Mouse (Mus musculus) limb, embryonic 13.5 days (tissue): Measurements from ENCODE around the gene Zfp644. TPM values are rescaled to one million over a fixed set of nuclear protein-coding genes. Genes with fewer than 3 reads are reported as not detected.

Experiments used
- ATAC-seq: fragments of 200-750 bp; cut with Nextera tagmentation; 2 replicates; pipeline ENCODE4 v1.8.0; 2017; ENCODE audit warnings: low read depth, moderate number of reproducible peaks, moderate TSS enrichment; ENCODE audit not compliant: low FRiP score
- H3K27ac ChIP-seq: fragments of 300-500 bp; sonication (generic); 2 replicates; pipeline ENCODE4 v1.5.1; 2015; ENCODE audit warnings: inconsistent platforms, mild to moderate bottlenecking, moderate library complexity
- H3K27me3 ChIP-seq: fragments of 300-500 bp; sonication (generic); 2 replicates; pipeline ENCODE4 v1.6.1; 2015; ENCODE audit warnings: mild to moderate bottlenecking, inconsistent platforms
- H3K36me3 ChIP-seq: fragments of 300-500 bp; sonication (generic); 2 replicates; pipeline ENCODE4 v1.6.1; 2015; ENCODE audit warnings: inconsistent platforms, mild to moderate bottlenecking, moderate library complexity
- H3K4me1 ChIP-seq: fragments of 300-500 bp; sonication (generic); 2 replicates; pipeline ENCODE4 v1.6.1; 2015; ENCODE audit warnings: inconsistent platforms
- H3K4me2 ChIP-seq: fragments of 300-500 bp; sonication (generic); replicated peaks from 2 replicates; pipeline ENCODE4 v1.6.1; 2015; ENCODE audit warnings: inconsistent platforms, mild to moderate bottlenecking, moderate library complexity
- H3K4me3 ChIP-seq: fragments of 300-500 bp; sonication (generic); 2 replicates; pipeline ENCODE4 v1.5.1; 2015; ENCODE audit warnings: moderate library complexity, mild to moderate bottlenecking, inconsistent platforms
- H3K9ac ChIP-seq: fragments of 300-500 bp; sonication (generic); 2 replicates; pipeline ENCODE4 v1.6.1; 2015; ENCODE audit warnings: mild to moderate bottlenecking, inconsistent platforms
- H3K9me3 ChIP-seq: fragments of 300-500 bp; sonication (generic); 2 replicates; pipeline ENCODE4 v1.6.1; 2016; ENCODE audit warnings: inconsistent platforms
- WGBS: fragments of 180-500 bp; shearing (Covaris S2); methylation state at CpG from one replicate; pipeline ENCODE4 v1.1.7; 2015; 5-methylcytosine and 5-hydroxymethylcytosine counted together
- polyA plus RNA-seq: library from polyadenylated mRNA; unstranded; fragments of >200 nt; fragmentation: Nextera tagmentation; extraction: Ambion mirVana; gene quantifications from 2 replicates; pipeline ENCODE4 v1.2.1, GENCODE M21; 2015

Gene Zfp644
- polyA plus RNA-seq, 1 experiment from 2014 or later: 80.6 TPM

- Histone ChIP-seq H3K36me3 (peaks cover 61% of the 10 kb centered on the region), H3K27ac (no peak overlapping the region), H3K4me2 (no peak overlapping the region), H3K9ac (no peak overlapping the region), H3K4me1 (no peaks in the 10 kb centered on the region), H3K4me3 (no peak overlapping the region), H3K27me3 (no peaks in the 10 kb centered on the region), H3K9me3 (no peaks in the 10 kb centered on the region)
- WGBS: 93% methylated on average over 6 of the region's 6 CpGs
- no peak for ATAC-seq
These were observed 76.6 kb downstream of the Zfp644 start for GRCm38 (mm10) chr5:106620446-106620845.

GRCm38 (mm10) chr5:106615006-106615405, 82.1 kb downstream of the Zfp644 start:
- Histone ChIP-seq H3K4me2 (no peak overlapping the region), H3K9me3 (no peaks in the 10 kb centered on the region), H3K9ac (no peak overlapping the region), H3K36me3 (peaks cover 40% of the 10 kb centered on the region), H3K27ac (no peak overlapping the region), H3K4me1 (no peaks in the 10 kb centered on the region), H3K4me3 (no peak overlapping the region), H3K27me3 (no peaks in the 10 kb centered on the region)
- WGBS: 84% methylated on average over 2 of the region's 2 CpGs
- no peak for ATAC-seq

DNA sequence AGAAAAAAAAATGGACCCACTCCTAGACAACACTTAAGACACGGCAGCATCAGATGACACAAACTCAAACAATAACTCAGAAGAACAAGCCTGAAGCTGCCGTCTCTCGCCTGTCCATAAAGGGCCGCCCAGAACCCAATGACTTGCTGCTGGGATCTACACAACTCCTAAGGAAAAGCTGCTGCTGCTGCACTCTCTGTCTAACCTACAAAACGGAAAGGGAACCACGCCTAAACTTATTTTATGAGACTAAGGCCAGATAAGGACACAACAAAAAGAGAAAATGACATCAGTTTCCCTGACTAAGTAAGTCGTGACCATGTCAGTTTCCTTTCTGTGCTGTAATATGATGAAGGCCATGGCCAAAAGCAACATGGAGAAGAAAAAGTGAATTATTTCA, 82.5 kb downstream of the Zfp644 start:
- Histone ChIP-seq H3K4me3 (no peak overlapping the region), H3K27me3 (no peaks in the 10 kb centered on the region), H3K9me3 (no peaks in the 10 kb centered on the region), H3K9ac (no peak overlapping the region), H3K4me1 (no peaks in the 10 kb centered on the region), H3K4me2 (no peak overlapping the region), H3K36me3 (peaks cover 40% of the 10 kb centered on the region), H3K27ac (no peak overlapping the region)
- 85% methylated on average over 7 of the region's 7 CpGs for WGBS
- no peak for ATAC-seq

- H3K36me3 ChIP-seq: peaks cover 38% of the 10 kb centered on the region
- H3K9me3 ChIP-seq: no peaks in the 10 kb centered on the region
- H3K9ac ChIP-seq: no peak overlapping the region
- no peak overlapping the region for H3K4me3 ChIP-seq
- H3K4me2 ChIP-seq: no peak overlapping the region
- ATAC-seq: no peak
- WGBS: 81% methylated on average over 2 of the region's 2 CpGs
- H3K4me1 ChIP-seq: peaks cover 3% of the 10 kb centered on the region
- H3K27me3 ChIP-seq: no peaks in the 10 kb centered on the region
- H3K27ac ChIP-seq: no peak overlapping the region
These were observed 84.9 kb downstream of the Zfp644 start for GRCm38 (mm10) chr5:106612151-106612550.

DNA sequence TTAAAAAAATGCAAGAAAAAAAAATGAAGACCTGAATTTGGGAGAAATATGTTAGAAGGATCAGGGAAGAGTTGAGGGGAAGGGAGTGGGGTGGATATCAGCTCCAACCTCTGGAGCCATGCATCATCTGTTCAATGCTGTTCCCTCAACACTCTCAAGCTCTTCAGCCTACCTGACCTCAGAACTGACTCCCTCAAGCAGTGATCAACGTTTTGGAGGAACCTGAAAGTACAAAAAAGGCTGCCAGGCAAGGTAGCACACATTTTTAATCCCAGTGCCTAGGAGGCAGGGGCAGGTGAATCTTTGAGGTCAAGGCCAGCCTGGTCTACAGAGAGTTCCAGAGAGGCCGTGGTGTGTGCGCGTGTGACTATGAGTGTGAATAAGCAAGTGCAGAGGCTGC, 88.3 kb downstream of the Zfp644 start, which contains the start of gene Gm17304:
TSS of gene Gm17304 (plus strand) at position 301 of the 400 bp plus-strand sequence.
- Histone ChIP-seq H3K4me1 (peaks cover 11% of the 10 kb centered on the region), H3K4me2 (no peak within 1 kb of the TSS), H3K36me3 (peaks cover 31% of the 10 kb centered on the region), H3K27ac (no peak within 1 kb of the TSS), H3K27me3 (no peaks in the 10 kb centered on the region), H3K4me3 (no peak within 1 kb of the TSS), H3K9me3 (no peaks in the 10 kb centered on the region), H3K9ac (no peak within 1 kb of the TSS)
- no peak for ATAC-seq
- 88% methylated on average over 4 of the region's 4 CpGs for whole genome bisulfite sequencing

DNA sequence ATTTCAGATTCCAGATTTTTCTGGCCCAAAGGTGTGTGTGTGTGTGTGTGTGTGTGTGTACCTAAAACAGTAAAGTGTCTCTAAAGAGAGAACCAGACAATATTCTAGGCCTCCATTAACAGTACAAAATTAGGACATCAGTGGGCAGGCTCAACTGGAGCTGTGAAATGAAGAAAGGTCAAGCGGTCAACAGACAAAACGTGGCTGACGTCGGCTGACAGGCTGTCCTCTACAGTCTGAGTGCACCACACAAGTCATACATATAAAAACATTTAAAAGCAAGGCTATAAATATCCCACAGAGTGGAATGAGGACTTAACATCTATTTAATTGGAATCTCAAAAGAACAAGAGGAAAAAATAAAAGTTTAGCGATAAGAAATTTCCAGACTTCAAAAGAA, 90.0 kb downstream of the Zfp644 start:
- no peak overlapping the region for H3K27ac ChIP-seq

DNA sequence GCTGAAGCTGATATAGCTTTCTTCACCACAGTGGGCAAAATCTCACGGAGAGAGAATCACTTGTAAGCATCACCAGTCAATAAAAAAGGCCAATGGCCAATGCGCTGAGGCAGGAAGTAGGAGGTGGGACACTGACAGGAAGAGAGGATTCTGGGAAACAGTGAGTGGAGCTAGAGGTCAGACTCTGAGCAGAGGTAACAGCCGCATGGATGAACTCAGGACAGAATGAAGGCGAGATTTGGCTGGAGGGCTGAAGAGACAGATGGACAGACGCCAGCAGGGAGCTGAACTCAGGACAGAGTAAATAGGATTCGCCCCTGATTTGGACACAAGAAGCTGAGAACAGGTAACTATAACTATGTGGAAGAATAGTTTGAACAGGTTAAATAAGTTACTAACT, 92.0 kb downstream of the Zfp644 start:
- ATAC-seq: no peak
- no peak overlapping the region for H3K4me3 ChIP-seq
- no peaks in the 10 kb centered on the region for H3K27me3 ChIP-seq
- no peak overlapping the region for H3K4me2 ChIP-seq
- H3K9ac ChIP-seq: no peak overlapping the region
- peaks cover 26% of the 10 kb centered on the region for H3K36me3 ChIP-seq
- H3K27ac ChIP-seq: no peak overlapping the region
- H3K9me3 ChIP-seq: no peaks in the 10 kb centered on the region
- H3K4me1 ChIP-seq: peaks cover 11% of the 10 kb centered on the region
- 87% methylated on average over 6 of the region's 6 CpGs for WGBS

More for the DNA sequence above, 90.0 kb downstream of the Zfp644 start:
- WGBS: 52% methylated on average over 5 of the region's 5 CpGs
- Histone ChIP-seq H3K4me3 (no peak overlapping the region), H3K27me3 (no peaks in the 10 kb centered on the region), H3K9ac (no peak overlapping the region), H3K36me3 (peaks cover 32% of the 10 kb centered on the region), H3K4me1 (peaks cover 11% of the 10 kb centered on the region), H3K4me2 (no peak overlapping the region), H3K9me3 (no peaks in the 10 kb centered on the region)
- no peak; the same call in 1 of the 2 replicates for ATAC-seq

DNA sequence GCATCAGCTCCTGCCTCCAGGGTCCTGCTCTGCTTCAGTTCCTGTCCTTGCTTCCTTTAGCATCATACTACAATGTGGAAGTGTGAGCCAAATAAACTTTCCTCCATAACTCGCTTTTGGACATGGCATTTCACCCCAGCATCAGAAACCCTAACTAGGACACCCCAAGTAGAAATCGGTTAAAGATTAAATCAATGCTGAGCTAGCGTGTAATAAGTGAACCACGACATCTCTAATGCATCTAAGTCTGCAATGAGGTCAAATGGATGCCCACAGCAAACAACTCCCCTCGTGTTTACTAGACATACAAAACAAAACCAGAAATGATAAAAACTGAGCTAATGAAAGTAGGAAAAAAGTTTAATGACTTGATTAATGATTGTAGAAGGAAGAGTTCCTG, 92.7 kb downstream of the Zfp644 start:
- Histone ChIP-seq H3K9me3 (no peaks in the 10 kb centered on the region), H3K36me3 (peaks cover 26% of the 10 kb centered on the region), H3K9ac (no peak overlapping the region), H3K4me1 (peaks cover 11% of the 10 kb centered on the region), H3K4me3 (no peak overlapping the region), H3K4me2 (no peak overlapping the region), H3K27ac (no peak overlapping the region), H3K27me3 (no peaks in the 10 kb centered on the region)
- ATAC-seq: no peak
- WGBS: 89% methylated on average over 5 of the region's 5 CpGs

DNA sequence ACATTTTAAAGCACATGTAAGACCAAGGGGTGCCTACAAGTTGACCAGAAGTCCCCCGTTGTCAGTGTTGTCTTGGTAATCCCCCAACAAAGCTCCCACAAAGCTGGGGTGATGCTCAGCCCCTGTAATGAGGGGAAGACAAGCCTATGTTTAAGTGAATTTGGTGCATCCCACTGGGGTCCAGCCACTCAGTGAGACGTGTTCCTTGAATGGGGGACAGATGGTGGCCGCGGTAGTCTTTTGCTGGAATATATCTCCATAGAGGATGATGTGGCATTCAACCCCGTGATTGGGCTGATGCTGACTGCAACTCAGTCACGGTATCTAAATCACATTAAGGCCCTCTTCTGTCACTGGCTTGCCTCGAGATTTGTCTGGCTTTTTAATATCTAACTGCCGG, 97.6 kb downstream of the Zfp644 start:
- H3K9me3 ChIP-seq: no peaks in the 10 kb centered on the region
- ATAC-seq: no peak
- no peak overlapping the region for H3K9ac ChIP-seq
- H3K4me2 ChIP-seq: no peak overlapping the region
- no peak overlapping the region for H3K4me3 ChIP-seq
- H3K27me3 ChIP-seq: no peaks in the 10 kb centered on the region
- no peaks in the 10 kb centered on the region for H3K4me1 ChIP-seq
- H3K27ac ChIP-seq: no peak overlapping the region
- peaks cover 22% of the 10 kb centered on the region for H3K36me3 ChIP-seq
- 85% methylated on average over 8 of the region's 8 CpGs for WGBS

- ATAC-seq: no peak
- no peaks in the 10 kb centered on the region for H3K9me3 ChIP-seq
- H3K27me3 ChIP-seq: no peaks in the 10 kb centered on the region
- no peak overlapping the region for H3K4me3 ChIP-seq
- H3K4me2 ChIP-seq: no peak overlapping the region
- 89% methylated on average over 2 of the region's 2 CpGs for WGBS
- peaks cover 21% of the 10 kb centered on the region for H3K36me3 ChIP-seq
- H3K4me1 ChIP-seq: no peaks in the 10 kb centered on the region
- H3K9ac ChIP-seq: no peak overlapping the region
- no peak overlapping the region for H3K27ac ChIP-seq
These were observed 99.6 kb downstream of the Zfp644 start for GRCm38 (mm10) chr5:106597472-106597871.

DNA sequence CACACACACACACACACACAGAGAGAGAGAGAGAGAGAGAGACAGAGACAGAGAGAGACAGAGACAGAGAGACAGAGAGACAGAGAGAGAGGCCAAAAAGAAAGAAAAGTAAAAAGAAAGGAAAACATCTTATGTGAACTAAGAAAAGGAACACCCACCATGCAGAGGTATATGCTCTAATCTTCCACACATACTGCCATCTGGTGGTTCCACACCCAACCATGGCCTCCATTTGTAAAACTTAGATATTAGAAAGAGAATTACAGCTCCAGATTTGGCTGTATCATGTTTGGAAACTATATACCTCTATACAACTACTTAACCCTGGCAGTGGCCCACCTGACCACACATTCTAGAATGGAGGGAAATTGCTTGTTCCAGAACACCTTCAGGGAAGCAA, 102.7 kb downstream of the Zfp644 start:
- Histone ChIP-seq H3K4me1 (no peaks in the 10 kb centered on the region), H3K9ac (no peak overlapping the region), H3K36me3 (peaks cover 29% of the 10 kb centered on the region), H3K27me3 (no peaks in the 10 kb centered on the region), H3K4me3 (no peak overlapping the region), H3K4me2 (no peak overlapping the region), H3K9me3 (no peaks in the 10 kb centered on the region; the same call in 1 of the 2 replicates), H3K27ac (no peak overlapping the region)
- ATAC-seq: no peak

GRCm38 (mm10) chr5:106590686-106591085, 106.4 kb downstream of the Zfp644 start:
- Histone ChIP-seq H3K9me3 (no peaks in the 10 kb centered on the region; the same call in 1 of the 2 replicates), H3K4me2 (no peak overlapping the region), H3K27ac (no peak overlapping the region), H3K27me3 (no peaks in the 10 kb centered on the region), H3K4me3 (no peak overlapping the region), H3K4me1 (no peaks in the 10 kb centered on the region), H3K9ac (no peak overlapping the region), H3K36me3 (peaks cover 36% of the 10 kb centered on the region)
- 76% methylated on average over 5 of the region's 5 CpGs for WGBS
- no peak for ATAC-seq

DNA sequence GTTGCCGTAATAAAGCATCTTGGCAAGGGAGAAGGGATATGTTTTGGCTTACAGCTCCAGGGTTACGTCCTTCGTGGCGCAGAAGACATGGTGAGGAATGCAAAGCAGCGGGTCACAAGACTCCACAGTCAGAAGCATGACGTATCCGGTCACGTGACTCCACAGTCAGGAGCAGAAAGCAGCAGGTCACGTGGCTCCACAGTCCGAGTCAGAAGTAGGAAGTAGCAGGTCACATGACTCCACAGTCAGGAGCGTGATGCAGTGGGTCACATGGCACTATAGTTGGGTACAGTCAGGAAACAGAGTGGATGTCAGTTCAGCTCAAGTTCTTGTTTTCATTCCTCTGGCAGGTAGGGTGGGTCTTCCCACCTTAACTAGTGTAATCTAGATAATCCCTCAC, 107.4 kb downstream of the Zfp644 start:
- 92% methylated on average over 11 of the region's 11 CpGs for WGBS
- no peak for ATAC-seq

More for the DNA sequence above, 107.4 kb downstream of the Zfp644 start:
- Histone ChIP-seq H3K9me3 (no peaks in the 10 kb centered on the region; the same call in 1 of the 2 replicates), H3K36me3 (peaks cover 33% of the 10 kb centered on the region), H3K4me1 (no peaks in the 10 kb centered on the region), H3K27me3 (no peaks in the 10 kb centered on the region), H3K9ac (no peak overlapping the region), H3K4me2 (no peak overlapping the region), H3K27ac (no peak overlapping the region), H3K4me3 (no peak overlapping the region)
